Mouse (Mus musculus) bone marrow macrophage, adult 2 months (primary cell): ENCODE measurements around the gene Emilin2.

ENCODE experiments used
- CTCF ChIP-seq: IDR thresholded peaks from 2 replicates; pipeline ENCODE4 v1.5.1; 2012; ENCODE audit warnings: low read depth, mild to moderate bottlenecking, low read length, moderate library complexity
- POLR2A ChIP-seq: IDR thresholded peaks from 2 replicates; pipeline ENCODE4 v1.6.1; 2012; ENCODE audit warnings: mild to moderate bottlenecking, low read depth, low read length, borderline replicate concordance

DNA sequence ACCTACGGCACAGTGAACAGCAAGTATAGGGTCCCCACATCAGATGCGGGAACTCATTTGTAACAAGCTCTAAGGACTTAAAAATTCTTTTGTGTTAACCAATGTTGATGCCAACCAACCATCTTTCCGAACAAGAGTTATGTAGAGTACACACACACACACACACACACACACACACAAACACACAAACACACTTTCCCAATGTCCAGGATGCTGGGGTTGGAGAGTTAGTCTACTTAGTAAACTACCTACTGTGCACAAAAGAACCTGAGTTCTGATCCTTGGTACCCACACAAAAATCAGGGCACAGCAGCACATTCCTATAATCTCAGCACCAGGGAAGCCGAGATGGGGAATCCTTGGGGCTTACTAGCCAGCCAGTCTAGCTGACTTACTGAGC lies 5.8 kb upstream of the Emilin2 start:
- TF ChIP-seq POLR2A: no peak
- TF ChIP-seq CTCF: no peak
